Mouse (Mus musculus) neural tube, embryonic 11.5 days (tissue): ENCODE data around the gene Stk40. TPM values are rescaled to one million over a fixed set of nuclear protein-coding genes. Genes with fewer than 3 reads are reported as not detected.
A peak's percentile ranks its signal among the peaks of the same experiment; 100 is the strongest.
"Not testable (repeated sequence)": the region's sequence is repeated elsewhere in the genome, so short reads cannot be mapped to it uniquely, and the experiment has no call there.

Experiments used
- ATAC-seq: fragments of 200-750 bp; cut with Nextera tagmentation; 2 replicates; pipeline ENCODE4 v1.8.0; 2017; ENCODE audit warnings: moderate number of reproducible peaks, mild to moderate bottlenecking, moderate TSS enrichment, moderate library complexity; ENCODE audit not compliant: insufficient read depth, low FRiP score, low TSS enrichment
- DNase-seq: peaks from one replicate; pipeline ENCODE4 v3.0.0-alpha.2; 2015; ENCODE audit warnings: low spot score
- H3K27ac ChIP-seq: fragments of 300-500 bp; sonication (generic); 2 replicates; pipeline ENCODE4 v1.5.1; 2014; ENCODE audit warnings: low read depth, mild to moderate bottlenecking, low read length
- H3K27me3 ChIP-seq: fragments of 300-500 bp; sonication (generic); 2 replicates; pipeline ENCODE4 v1.6.1; 2014; ENCODE audit warnings: mild to moderate bottlenecking, low read length, mixed read lengths; ENCODE audit not compliant: control insufficient read depth, insufficient read depth
- H3K36me3 ChIP-seq: fragments of 300-500 bp; sonication (generic); 2 replicates; pipeline ENCODE4 v1.6.1; 2014; ENCODE audit warnings: mild to moderate bottlenecking, low read length, moderate library complexity, mixed read lengths; ENCODE audit not compliant: control insufficient read depth, insufficient read depth
- H3K4me1 ChIP-seq: fragments of 300-500 bp; sonication (generic); 2 replicates; pipeline ENCODE4 v1.6.1; 2014; ENCODE audit warnings: low read length, mixed read lengths; ENCODE audit not compliant: control insufficient read depth, insufficient read depth
- H3K4me2 ChIP-seq: fragments of 300-500 bp; sonication (generic); 2 replicates; pipeline ENCODE4 v1.6.1; 2014; ENCODE audit warnings: low read depth, mild to moderate bottlenecking, moderate library complexity
- H3K4me3 ChIP-seq: fragments of 300-500 bp; sonication (generic); 2 replicates; pipeline ENCODE4 v1.5.1; 2014; ENCODE audit warnings: low read depth, low read length
- H3K9ac ChIP-seq: fragments of 300-500 bp; sonication (generic); 2 replicates; pipeline ENCODE4 v1.6.1; 2014; ENCODE audit warnings: mild to moderate bottlenecking, low read length
- H3K9me3 ChIP-seq: fragments of 300-500 bp; sonication (generic); 2 replicates; pipeline ENCODE4 v1.6.1; 2016; ENCODE audit warnings: low read length; ENCODE audit not compliant: control insufficient read depth
- WGBS: fragments of 180-500 bp; shearing (Covaris S2); extraction: QIAGEN DNeasy Blood & Tissue Kit; methylation state at CpG from one replicate; pipeline ENCODE4 v1.1.7; 2014; 5-methylcytosine and 5-hydroxymethylcytosine counted together
- polyA plus RNA-seq: library from polyadenylated mRNA; unstranded; fragments of >200 nt; fragmentation: Nextera tagmentation; extraction: Ambion mirVana; gene quantifications from 2 replicates; pipeline ENCODE4 v1.2.1, GENCODE M21; 2014

Gene Stk40
- polyA plus RNA-seq, 1 experiment from 2014 or later, result 32.5 TPM

- H3K27ac ChIP-seq, result no peak overlapping the region
- peaks cover 8% of the 10 kb centered on the region for H3K36me3 ChIP-seq
- H3K4me1 ChIP-seq, result peaks cover 11% of the 10 kb centered on the region; the same call in 1 of the 2 replicates
- no peaks in the 10 kb centered on the region for H3K9me3 ChIP-seq
- no peak overlapping the region for H3K4me3 ChIP-seq
- H3K4me2 ChIP-seq, result peak overlapping the region; percentile 95
- DNase-seq (no peak), ATAC-seq (peak; percentile 7; the same call in 1 of the 2 replicates)
- no peaks in the 10 kb centered on the region for H3K27me3 ChIP-seq
- 76% methylated on average over 9 of the region's 9 CpGs for WGBS
- peak overlapping the region; percentile 72; the same call in 1 of the 2 replicates for H3K9ac ChIP-seq
Observed at GRCm38 (mm10) chr4:126161986-126162385, 58.2 kb downstream of the Stk40 start.

- H3K4me1 ChIP-seq, result peaks cover 11% of the 10 kb centered on the region; the same call in 1 of the 2 replicates
- no peaks in the 10 kb centered on the region for H3K9me3 ChIP-seq
- H3K4me2 ChIP-seq, result peak overlapping the region; percentile 95
- no peak overlapping the region for H3K27ac ChIP-seq
- H3K9ac ChIP-seq, result peak overlapping the region; percentile 72
- DNase-seq (peak; percentile 77), ATAC-seq (peak; percentile 70)
- peaks cover 10% of the 10 kb centered on the region for H3K36me3 ChIP-seq
- peak overlapping the region; percentile 50 for H3K4me3 ChIP-seq
- no peaks in the 10 kb centered on the region for H3K27me3 ChIP-seq
- WGBS, result under 1% methylated on average over 42 of the region's 44 CpGs
Observed at GRCm38 (mm10) chr4:126162544-126163066, 58.8 kb downstream of the Stk40 start.

GRCm38 (mm10) chr4:126163067-126163659 lies 59.4 kb downstream of the Stk40 start, which contains the start of gene Sh3d21:
Gene Sh3d21 (minus strand): TSS chr4:126163491.
- ATAC-seq, result 0 out of 2 replicates have a peak, but pooled peaks have one; percentile 29
- Histone ChIP-seq H3K4me3 (peak within 1 kb of the TSS; percentile 50), H3K27me3 (no peaks in the 10 kb centered on the region), H3K36me3 (peaks cover 10% of the 10 kb centered on the region), H3K27ac (no peak within 1 kb of the TSS), H3K9me3 (no peaks in the 10 kb centered on the region), H3K9ac (peak within 1 kb of the TSS; percentile 72), H3K4me2 (peak within 1 kb of the TSS; percentile 95), H3K4me1 (peaks cover 11% of the 10 kb centered on the region; the same call in 1 of the 2 replicates)
- WGBS, result 6% methylated on average over 22 of the region's 22 CpGs
- peak; percentile 31 for DNase-seq

DNA sequence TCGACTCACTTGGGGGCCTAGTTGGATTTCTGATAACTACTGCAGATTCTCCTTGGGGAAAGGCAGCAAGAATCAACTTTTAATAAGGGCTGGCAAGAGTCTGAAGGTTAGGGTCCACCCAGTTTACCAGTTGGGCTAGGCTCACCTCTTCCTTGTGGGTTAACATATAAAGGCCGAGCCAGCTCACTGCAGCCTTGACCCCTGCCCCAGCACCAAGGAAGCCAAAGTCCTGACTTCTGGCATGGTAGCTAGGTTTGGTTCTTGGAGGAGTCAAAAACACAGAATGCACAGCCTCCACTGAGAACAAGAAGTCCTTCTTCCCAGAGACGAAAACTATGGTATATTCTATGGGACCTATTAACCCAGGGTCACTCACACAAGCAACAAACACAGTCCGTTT lies 59.9 kb downstream of the Stk40 start:
- WGBS, result 68% methylated on average over 4 of the region's 4 CpGs
- no peak overlapping the region for H3K9ac ChIP-seq
- H3K27me3 ChIP-seq, result no peaks in the 10 kb centered on the region
- ATAC-seq (no peak), DNase-seq (no peak)
- no peak overlapping the region for H3K4me3 ChIP-seq
- H3K9me3 ChIP-seq, result no peaks in the 10 kb centered on the region
- H3K4me1 ChIP-seq, result peaks cover 11% of the 10 kb centered on the region; the same call in 1 of the 2 replicates
- peaks cover 10% of the 10 kb centered on the region for H3K36me3 ChIP-seq
- no peak overlapping the region for H3K4me2 ChIP-seq
- H3K27ac ChIP-seq, result no peak overlapping the region

- not testable (repeated sequence) for H3K27me3 ChIP-seq, ATAC-seq
- peaks cover 12% of the 10 kb centered on the region for H3K36me3 ChIP-seq
Observed at GRCm38 (mm10) chr4:126165092-126165491, 61.3 kb downstream of the Stk40 start.

DNA sequence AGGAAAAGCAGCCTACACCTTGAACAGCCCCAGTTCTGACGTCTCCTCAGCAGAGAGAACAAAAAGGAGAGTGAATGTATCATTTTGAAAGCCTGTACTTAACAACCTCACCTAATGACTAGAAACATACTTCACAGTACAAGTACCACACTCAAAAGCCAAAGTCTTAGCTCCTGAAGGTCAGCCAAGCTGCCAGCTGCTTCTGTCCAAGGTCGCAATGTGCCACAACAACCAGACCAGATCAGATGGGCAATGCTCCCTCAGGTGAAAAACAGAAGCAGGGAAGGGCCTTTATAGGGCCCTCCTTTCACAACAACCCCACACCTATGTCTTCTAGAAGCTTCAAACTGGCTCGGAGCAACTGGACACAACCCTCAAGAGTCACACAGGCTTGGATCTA lies 62.3 kb downstream of the Stk40 start:
- ATAC-seq (no peak), DNase-seq (no peak)
- Histone ChIP-seq H3K9me3 (no peaks in the 10 kb centered on the region), H3K4me1 (peaks cover 11% of the 10 kb centered on the region; the same call in 1 of the 2 replicates), H3K27me3 (no peaks in the 10 kb centered on the region), H3K36me3 (peaks cover 17% of the 10 kb centered on the region), H3K4me2 (no peak overlapping the region), H3K9ac (no peak overlapping the region), H3K4me3 (no peak overlapping the region), H3K27ac (no peak overlapping the region)
- WGBS, result 82% methylated on average over 3 of the region's 3 CpGs

More at GRCm38 (mm10) chr4:126165092-126165491, 61.3 kb downstream of the Stk40 start:
- H3K27ac ChIP-seq, DNase-seq, H3K9ac ChIP-seq, H3K4me3 ChIP-seq, H3K4me2 ChIP-seq, H3K9me3 ChIP-seq: not testable (repeated sequence)
- H3K4me1 ChIP-seq, result peaks cover 11% of the 10 kb centered on the region; the same call in 1 of the 2 replicates
- 69% methylated on average over 8 of the region's 10 CpGs for WGBS

DNA sequence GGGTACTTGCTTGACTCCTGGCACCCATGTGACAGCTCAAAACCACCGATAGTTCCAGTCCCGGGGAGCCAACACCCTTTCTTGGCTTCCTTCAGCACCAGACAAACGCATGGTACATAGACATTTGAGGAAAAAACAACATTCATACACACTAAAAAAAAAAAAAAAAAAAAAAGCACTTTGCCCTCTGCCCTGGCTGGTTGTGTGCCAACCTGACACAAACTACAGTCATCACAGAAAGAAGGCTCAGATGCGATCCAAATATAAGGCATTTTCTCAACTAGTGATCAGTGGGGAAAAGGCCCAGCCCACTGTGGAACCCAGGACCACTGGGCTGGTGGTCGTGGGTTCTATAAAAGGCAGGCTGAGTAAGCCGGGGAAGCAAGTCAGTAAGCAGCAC lies 65.1 kb downstream of the Stk40 start:
- Histone ChIP-seq H3K4me3 (no peak overlapping the region), H3K4me1 (no peaks in the 10 kb centered on the region), H3K9me3 (no peaks in the 10 kb centered on the region), H3K27ac (no peak overlapping the region), H3K4me2 (no peak overlapping the region), H3K9ac (no peak overlapping the region), H3K36me3 (peaks cover 17% of the 10 kb centered on the region), H3K27me3 (no peaks in the 10 kb centered on the region)
- ATAC-seq, result no peak
- 95% methylated on average over 6 of the region's 6 CpGs for WGBS
- DNase-seq, result no peak

DNA sequence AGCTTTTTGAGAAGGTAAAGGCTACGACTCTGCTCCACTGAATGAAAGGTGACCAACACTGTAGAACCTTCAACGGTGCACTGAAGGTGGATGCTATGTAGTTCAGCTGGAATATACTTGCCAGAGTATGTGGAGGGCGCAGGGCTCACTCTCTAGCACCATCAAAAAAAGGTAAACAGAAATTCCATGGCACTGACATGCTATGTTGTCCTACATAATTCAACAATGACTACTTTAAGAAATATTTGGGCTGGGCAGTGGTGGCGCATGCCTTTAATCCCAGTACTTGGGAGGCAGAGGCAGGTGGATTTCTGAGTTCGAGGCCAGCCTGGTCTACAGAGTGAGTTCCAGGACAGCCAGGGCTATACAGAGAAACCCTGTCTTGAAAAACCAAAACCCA lies 67.0 kb downstream of the Stk40 start:
- WGBS, result 97% methylated on average over 5 of the region's 5 CpGs

GRCm38 (mm10) chr4:126173800-126174199 lies 70.0 kb downstream of the Stk40 start:
- Histone ChIP-seq H3K27me3 (no peaks in the 10 kb centered on the region), H3K27ac (no peak overlapping the region), H3K4me1 (no peaks in the 10 kb centered on the region), H3K36me3 (peaks cover 17% of the 10 kb centered on the region), H3K9me3 (no peaks in the 10 kb centered on the region), H3K9ac (no peak overlapping the region), H3K4me3 (no peak overlapping the region), H3K4me2 (no peak overlapping the region)
- 97% methylated on average over 5 of the region's 5 CpGs for WGBS
- no peak for ATAC-seq
- DNase-seq, result no peak

More for the DNA sequence above, 67.0 kb downstream of the Stk40 start:
- ATAC-seq, H3K27me3 ChIP-seq, H3K4me2 ChIP-seq, DNase-seq, H3K9me3 ChIP-seq, H3K27ac ChIP-seq, H3K4me1 ChIP-seq, H3K4me3 ChIP-seq, H3K9ac ChIP-seq: not testable (repeated sequence)
- peaks cover 19% of the 10 kb centered on the region for H3K36me3 ChIP-seq
